ENCODE assay signal across 8 mouse cellular contexts in genomic region chr17:24350926-24351759, GRCm38 (mm10). TPM values are rescaled to one million over a fixed set of nuclear protein-coding genes. Genes with fewer than 3 reads are reported as not detected.
DNase-seq lines count a peak whose midpoint lies in the region; ATAC-seq and TF ChIP-seq lines count a peak whose summit lies in the region.

Abca17 (minus strand) TSS chr17:24351068.

- TF ChIP-seq CTCF in lung, adult 2 months (IDR thresholded peaks at IDR 0.05; ENCODE audit: insufficient read depth, low read length) = no peak

- H3K4me1 ChIP-seq in lung, adult 2 months (ENCODE audit: control insufficient read depth, insufficient read depth, low read length) = peaks cover 3% of the 10 kb centered on the region; the same call in 1 of the 2 replicates
- H3K4me1 ChIP-seq in brown adipose tissue, adult 24 weeks (ENCODE audit: control insufficient read depth, insufficient read depth, insufficient read length, low read length) = peaks cover 7% of the 10 kb centered on the region
- H3K4me1 ChIP-seq in forebrain, embryonic 12.5 days = peaks cover 31% of the 10 kb centered on the region
- H3K4me1 ChIP-seq in hindbrain, embryonic 16.5 days (ENCODE audit: control insufficient read depth, insufficient read depth, low read depth, low read length) = peaks cover 22% of the 10 kb centered on the region
- peaks cover 54% of the 10 kb centered on the region for H3K4me1 ChIP-seq in liver, embryonic 13.5 days (replicated peaks)

- no peak within 1 kb of the TSS for H3K27ac ChIP-seq in brown adipose tissue, adult 24 weeks (replicated peaks; ENCODE audit: low read depth, low read length)
- peak within 1 kb of the TSS; percentile 74; the same call in 1 of the 2 replicates for H3K27ac ChIP-seq in forebrain, embryonic 12.5 days
- H3K27ac ChIP-seq in hindbrain, embryonic 16.5 days (ENCODE audit: low read depth, low read length) = peak within 1 kb of the TSS; percentile 72
- H3K27ac ChIP-seq in liver, embryonic 13.5 days = peak within 1 kb of the TSS; percentile 98

- peak within 1 kb of the TSS; percentile 87 for H3K9ac ChIP-seq in forebrain, embryonic 12.5 days
- H3K9ac ChIP-seq in hindbrain, embryonic 16.5 days (ENCODE audit: low read depth, low read length) = peak within 1 kb of the TSS; percentile 76
- H3K9ac ChIP-seq in liver, embryonic 13.5 days = peak within 1 kb of the TSS; percentile 97

- peak within 1 kb of the TSS; percentile 75 for H3K4me3 ChIP-seq in lung, adult 2 months (replicated peaks; ENCODE audit: extremely low read depth, low read depth, low read length)
- H3K4me3 ChIP-seq in brown adipose tissue, adult 24 weeks (ENCODE audit: insufficient read depth, low read depth, low read length) = peak within 1 kb of the TSS; percentile 72
- peak within 1 kb of the TSS; percentile 81 for H3K4me3 ChIP-seq in forebrain, embryonic 12.5 days (replicated peaks)
- H3K4me3 ChIP-seq in hindbrain, embryonic 16.5 days (ENCODE audit: low read length) = peak within 1 kb of the TSS; percentile 61
- peak within 1 kb of the TSS; percentile 90 for H3K4me3 ChIP-seq in liver, embryonic 13.5 days (replicated peaks)

- H3K4me2 ChIP-seq in forebrain, embryonic 12.5 days = peak within 1 kb of the TSS; percentile 91
- H3K4me2 ChIP-seq in hindbrain, embryonic 16.5 days (ENCODE audit: low read length) = peak within 1 kb of the TSS; percentile 83
- H3K4me2 ChIP-seq in liver, embryonic 13.5 days = peak within 1 kb of the TSS; percentile 97

- 3% methylated on average over 42 of the region's 42 CpGs for WGBS in lung, adult 2 months
- 5% methylated on average over 38 of the region's 42 CpGs for WGBS in forebrain, embryonic 12.5 days
- 5% methylated on average over 42 of the region's 42 CpGs for WGBS in hindbrain, embryonic 16.5 days
- 3% methylated on average over 42 of the region's 42 CpGs for WGBS in liver, embryonic 13.5 days (ENCODE audit: insufficient replicate concordance)

- peak; percentile 31; the same call in 1 of the 2 replicates for ATAC-seq in forebrain, embryonic 12.5 days (ENCODE audit: low FRiP score)
- peak; percentile 37 for ATAC-seq in hindbrain, embryonic 16.5 days
- no peak for ATAC-seq in liver, embryonic 13.5 days (ENCODE audit: low read depth)
- ATAC-seq in neutrophil, adult 5-6 weeks (ENCODE audit: extremely low read depth, insufficient number of reproducible peaks, low FRiP score, poor library complexity, severe bottlenecking) = peak; percentile 54

- no peaks in the 10 kb centered on the region for H3K36me3 ChIP-seq in forebrain, embryonic 12.5 days (replicated peaks)
- no peaks in the 10 kb centered on the region for H3K36me3 ChIP-seq in hindbrain, embryonic 16.5 days (ENCODE audit: control insufficient read depth, insufficient read depth, low read length)
- no peaks in the 10 kb centered on the region; the same call in 1 of the 2 replicates for H3K36me3 ChIP-seq in liver, embryonic 13.5 days

- no peaks in the 10 kb centered on the region for H3K9me3 ChIP-seq in forebrain, embryonic 12.5 days
- H3K9me3 ChIP-seq in hindbrain, embryonic 16.5 days (ENCODE audit: control insufficient read depth, low read length) = no peaks in the 10 kb centered on the region
- no peaks in the 10 kb centered on the region for H3K9me3 ChIP-seq in liver, embryonic 13.5 days (replicated peaks)

- TF ChIP-seq POLR2A in lung, adult 2 months (IDR thresholded peaks at IDR 0.05; ENCODE audit: borderline replicate concordance, extremely low read depth, low read depth, low read length) = 0 out of 2 replicates have a peak, but pooled peaks have one; percentile 9

- peaks cover 24% of the 10 kb centered on the region for H3K27me3 ChIP-seq in forebrain, embryonic 12.5 days
- no peaks in the 10 kb centered on the region for H3K27me3 ChIP-seq in hindbrain, embryonic 16.5 days (replicated peaks; ENCODE audit: control insufficient read depth, insufficient read depth, low read length)
- peaks cover 21% of the 10 kb centered on the region for H3K27me3 ChIP-seq in liver, embryonic 13.5 days

- peak; percentile 57 for DNase-seq in lung, adult 2 months
- no peak for DNase-seq in lung, postnatal 25 days (ENCODE audit: low spot score)
- DNase-seq in liver, embryonic 13.5 days = no peak
- no peak for DNase-seq in urinary bladder, postnatal 10 days (ENCODE audit: low spot score)

RNA-seq across cellular contexts. Expression of gene Abca17, which starts in this region (rescaled TPM):
- polyA plus RNA-seq in lung, adult 2 months (2012; rRNA removed) = 0.40 and 0.78 TPM in 2 replicates
- polyA plus RNA-seq in brown adipose tissue, adult 24 weeks (2012; ENCODE audit: insufficient read depth, insufficient read length, missing spikeins) = not detected in 2 replicates
- not detected in 2 replicates for polyA plus RNA-seq in forebrain, embryonic 12.5 days (2016; fragmentation: Nextera tagmentation; extraction: Ambion mirVana)
- polyA plus RNA-seq in hindbrain, embryonic 16.5 days (2015; fragmentation: Nextera tagmentation; extraction: Ambion mirVana) = 1.2 TPM in 2 replicates
- not detected in 2 replicates for polyA plus RNA-seq in liver, embryonic 13.5 days (2015; fragmentation: Nextera tagmentation; extraction: Ambion mirVana)
- 0.23 TPM in 1 of 2 replicates, not detected in the other for total RNA-seq in neutrophil, adult 5-6 weeks (2017)

Comparison
In these comparisons a context has a peak if more than half of its experiments do, and no peak if none do; other contexts are left out.
1. Peak in DNase-seq and H3K4me3 ChIP-seq in lung, adult 2 months; RNA of the gene not detected or under 1 TPM.
2. Peak in ATAC-seq, H3K4me3 ChIP-seq, H3K27ac ChIP-seq, H3K9ac ChIP-seq and H3K4me2 ChIP-seq in forebrain, embryonic 12.5 days; RNA of the gene not detected or under 1 TPM.
3. Peak in ATAC-seq in neutrophil, adult 5-6 weeks; RNA of the gene not detected or under 1 TPM.